Mouse (Mus musculus) forebrain, embryonic 15.5 days (tissue): ENCODE data around the gene Nfia. TPM values are rescaled to one million over a fixed set of nuclear protein-coding genes. Genes with fewer than 3 reads are reported as not detected.

Experiments
- ATAC-seq: fragments of 200-750 bp; cut with Nextera tagmentation; replicated peaks from 2 replicates; pipeline ENCODE4 v1.8.0; 2017; ENCODE audit warnings: mild to moderate bottlenecking, moderate TSS enrichment, moderate library complexity
- H3K27ac ChIP-seq: fragments of 300-500 bp; sonication (generic); replicated peaks from 2 replicates; pipeline ENCODE4 v1.5.1; 2015; ENCODE audit warnings: mild to moderate bottlenecking, inconsistent platforms
- H3K27me3 ChIP-seq: fragments of 300-500 bp; sonication (generic); 2 replicates; pipeline ENCODE4 v1.6.1; 2015; ENCODE audit warnings: inconsistent platforms
- H3K36me3 ChIP-seq: fragments of 300-500 bp; sonication (generic); 2 replicates; pipeline ENCODE4 v1.6.1; 2015; ENCODE audit warnings: mild to moderate bottlenecking, inconsistent platforms
- H3K4me1 ChIP-seq: fragments of 300-500 bp; sonication (generic); 2 replicates; pipeline ENCODE4 v1.6.1; 2015; ENCODE audit warnings: inconsistent platforms
- H3K4me2 ChIP-seq: fragments of 300-500 bp; sonication (generic); replicated peaks from 2 replicates; pipeline ENCODE4 v1.6.1; 2015; ENCODE audit warnings: mild to moderate bottlenecking, inconsistent platforms
- H3K4me3 ChIP-seq: fragments of 300-500 bp; sonication (generic); 2 replicates; pipeline ENCODE4 v1.5.1; 2015; ENCODE audit warnings: mild to moderate bottlenecking, inconsistent platforms
- H3K9ac ChIP-seq: fragments of 300-500 bp; sonication (generic); replicated peaks from 2 replicates; pipeline ENCODE4 v1.6.1; 2015; ENCODE audit warnings: mild to moderate bottlenecking, inconsistent platforms
- H3K9me3 ChIP-seq: fragments of 300-500 bp; sonication (generic); 2 replicates; pipeline ENCODE4 v1.6.1; 2016; ENCODE audit warnings: inconsistent platforms
- WGBS: fragments of 180-500 bp; shearing (Covaris S2); methylation state at CpG from one replicate; pipeline ENCODE4 v1.1.7; 2015; ENCODE audit warnings: mixed read lengths; 5-methylcytosine and 5-hydroxymethylcytosine counted together
- polyA plus RNA-seq: library from polyadenylated mRNA; unstranded; fragments of >200 nt; fragmentation: Nextera tagmentation; extraction: Ambion mirVana; gene quantifications from 2 replicates; pipeline ENCODE4 v1.2.1, GENCODE M21; 2015

The Nfia gene
- polyA plus RNA-seq, 1 experiment from 2014 or later = 98.3 TPM

- Histone ChIP-seq H3K4me2 (no peak overlapping the region), H3K9me3 (no peaks in the 10 kb centered on the region), H3K9ac (no peak overlapping the region), H3K27me3 (no peaks in the 10 kb centered on the region), H3K36me3 (no peaks in the 10 kb centered on the region), H3K27ac (no peak overlapping the region), H3K4me1 (peaks cover 62% of the 10 kb centered on the region), H3K4me3 (no peak overlapping the region)
- 90% methylated on average over 4 of the region's 4 CpGs for WGBS
- ATAC-seq = no peak
These were observed 49.2 kb downstream of the Nfia start for GRCm38 (mm10) chr4:97821556-97822251.

GRCm38 (mm10) chr4:97823512-97823911 is 51.0 kb downstream of the Nfia start:
- no peak overlapping the region for H3K9ac ChIP-seq
- H3K9me3 ChIP-seq = no peaks in the 10 kb centered on the region
- no peaks in the 10 kb centered on the region for H3K27me3 ChIP-seq
- 80% methylated on average over 6 of the region's 6 CpGs for WGBS
- H3K36me3 ChIP-seq = no peaks in the 10 kb centered on the region
- no peak for ATAC-seq
- no peak overlapping the region for H3K4me2 ChIP-seq
- H3K4me3 ChIP-seq = no peak overlapping the region
- no peak overlapping the region for H3K27ac ChIP-seq
- H3K4me1 ChIP-seq = peaks cover 61% of the 10 kb centered on the region

- H3K27me3 ChIP-seq = no peaks in the 10 kb centered on the region
- no peak for ATAC-seq
- no peak overlapping the region for H3K4me3 ChIP-seq
- H3K27ac ChIP-seq = 0 out of 2 replicates have a peak overlapping the region, but pooled peaks have one; percentile 27
- H3K4me2 ChIP-seq = no peak overlapping the region
- no peaks in the 10 kb centered on the region for H3K9me3 ChIP-seq
- WGBS = 19% methylated on average over 4 of the region's 4 CpGs
- H3K36me3 ChIP-seq = no peaks in the 10 kb centered on the region
- no peak overlapping the region for H3K9ac ChIP-seq
- peaks cover 55% of the 10 kb centered on the region for H3K4me1 ChIP-seq
These were observed 51.9 kb downstream of the Nfia start for GRCm38 (mm10) chr4:97824451-97824850.

GRCm38 (mm10) chr4:97825432-97825831 is 52.9 kb downstream of the Nfia start:
- Histone ChIP-seq H3K9ac (no peak overlapping the region), H3K4me2 (no peak overlapping the region), H3K4me1 (peaks cover 60% of the 10 kb centered on the region), H3K4me3 (no peak overlapping the region), H3K36me3 (no peaks in the 10 kb centered on the region), H3K27ac (no peak overlapping the region), H3K9me3 (no peaks in the 10 kb centered on the region), H3K27me3 (no peaks in the 10 kb centered on the region)
- ATAC-seq = no peak
- 45% methylated on average over 4 of the region's 4 CpGs for WGBS

- Histone ChIP-seq H3K4me1 (peaks cover 63% of the 10 kb centered on the region), H3K27me3 (no peaks in the 10 kb centered on the region), H3K27ac (no peak overlapping the region), H3K9me3 (no peaks in the 10 kb centered on the region), H3K36me3 (no peaks in the 10 kb centered on the region), H3K9ac (no peak overlapping the region), H3K4me2 (no peak overlapping the region), H3K4me3 (no peak overlapping the region)
- no peak for ATAC-seq
- WGBS = 45% methylated on average over 4 of the region's 4 CpGs
These were observed 53.3 kb downstream of the Nfia start for GRCm38 (mm10) chr4:97825841-97826240.

- Histone ChIP-seq H3K27me3 (no peaks in the 10 kb centered on the region), H3K36me3 (no peaks in the 10 kb centered on the region), H3K27ac (peak overlapping the region; percentile 28), H3K4me3 (no peak overlapping the region), H3K9ac (no peak overlapping the region), H3K9me3 (no peaks in the 10 kb centered on the region), H3K4me1 (peaks cover 73% of the 10 kb centered on the region), H3K4me2 (no peak overlapping the region)
- 22% methylated on average over 6 of the region's 6 CpGs for WGBS
- no peak for ATAC-seq
These were observed 54.6 kb downstream of the Nfia start for GRCm38 (mm10) chr4:97827115-97827514.

GRCm38 (mm10) chr4:97828579-97828978 is 56.0 kb downstream of the Nfia start:
- no peak overlapping the region for H3K9ac ChIP-seq
- H3K27ac ChIP-seq = no peak overlapping the region
- H3K36me3 ChIP-seq = no peaks in the 10 kb centered on the region
- H3K4me3 ChIP-seq = no peak overlapping the region
- H3K27me3 ChIP-seq = no peaks in the 10 kb centered on the region
- 17% methylated on average over 1 of the region's 1 CpGs for WGBS
- no peak for ATAC-seq
- H3K4me1 ChIP-seq = peaks cover 66% of the 10 kb centered on the region
- H3K4me2 ChIP-seq = no peak overlapping the region
- H3K9me3 ChIP-seq = no peaks in the 10 kb centered on the region

- no peak overlapping the region for H3K4me2 ChIP-seq
- H3K4me1 ChIP-seq = peaks cover 56% of the 10 kb centered on the region
- H3K36me3 ChIP-seq = no peaks in the 10 kb centered on the region
- H3K27me3 ChIP-seq = no peaks in the 10 kb centered on the region
- ATAC-seq = no peak
- no peak overlapping the region for H3K27ac ChIP-seq
- no peak overlapping the region for H3K9ac ChIP-seq
- no peak overlapping the region for H3K4me3 ChIP-seq
- 82% methylated on average over 12 of the region's 12 CpGs for WGBS
- H3K9me3 ChIP-seq = no peaks in the 10 kb centered on the region
These were observed 57.0 kb downstream of the Nfia start for GRCm38 (mm10) chr4:97829336-97830050.

- Histone ChIP-seq H3K36me3 (no peaks in the 10 kb centered on the region), H3K4me2 (no peak overlapping the region), H3K4me3 (no peak overlapping the region), H3K27ac (no peak overlapping the region), H3K9me3 (no peaks in the 10 kb centered on the region), H3K27me3 (no peaks in the 10 kb centered on the region), H3K4me1 (peaks cover 49% of the 10 kb centered on the region), H3K9ac (no peak overlapping the region)
- no peak for ATAC-seq
- WGBS = 68% methylated on average over 6 of the region's 6 CpGs
These were observed 57.7 kb downstream of the Nfia start for GRCm38 (mm10) chr4:97830051-97830853.

- no peaks in the 10 kb centered on the region for H3K36me3 ChIP-seq
- H3K4me3 ChIP-seq = no peak overlapping the region
- no peak overlapping the region for H3K27ac ChIP-seq
- no peaks in the 10 kb centered on the region for H3K27me3 ChIP-seq
- 88% methylated on average over 16 of the region's 16 CpGs for WGBS
- no peaks in the 10 kb centered on the region for H3K9me3 ChIP-seq
- no peak overlapping the region for H3K4me2 ChIP-seq
- H3K4me1 ChIP-seq = peaks cover 47% of the 10 kb centered on the region
- ATAC-seq = no peak
- no peak overlapping the region for H3K9ac ChIP-seq
These were observed 58.5 kb downstream of the Nfia start for GRCm38 (mm10) chr4:97830935-97831608.

- Histone ChIP-seq H3K4me3 (no peak overlapping the region), H3K4me1 (peaks cover 49% of the 10 kb centered on the region)
These were observed 59.2 kb downstream of the Nfia start for GRCm38 (mm10) chr4:97831611-97832278.

More at GRCm38 (mm10) chr4:97831611-97832278, 59.2 kb downstream of the Nfia start:
- Histone ChIP-seq H3K36me3 (no peaks in the 10 kb centered on the region), H3K9ac (no peak overlapping the region), H3K27me3 (no peaks in the 10 kb centered on the region), H3K4me2 (no peak overlapping the region), H3K27ac (no peak overlapping the region), H3K9me3 (no peaks in the 10 kb centered on the region)
- no peak for ATAC-seq
- WGBS = 88% methylated on average over 7 of the region's 7 CpGs
